Mouse (Mus musculus) MEL (cell line): Measurements from ENCODE around the gene Irs3. TPM values are rescaled to one million over a fixed set of nuclear protein-coding genes. Genes with fewer than 3 reads are reported as not detected.

Source experiments
- DNase-seq: peaks from one replicate; pipeline ENCODE4 v3.0.0; 2011; ENCODE audit warnings: low read depth, low spot score
- H3K27ac ChIP-seq: 2 replicates; pipeline ENCODE4 v1.5.1; 2012; ENCODE audit warnings: low read depth, mild to moderate bottlenecking, control low read depth, low read length, moderate library complexity; ENCODE audit not compliant: control insufficient read depth
- H3K27me3 ChIP-seq, 2 experiments: fragments of 150-350 bp in 1 of 2; sonication (generic) in 1 of 2; 2 replicates each; pipeline ENCODE4 v1.6.1; 2012; ENCODE audit warnings: low read length in 2 of 2, mild to moderate bottlenecking in 2 of 2, improper control_type of control experiment in 1 of 2, moderate library complexity in 1 of 2; ENCODE audit not compliant: insufficient read depth in 2 of 2, control insufficient read depth in 1 of 2
- H3K36me3 ChIP-seq, 2 experiments: 2 replicates each; pipeline ENCODE4 v1.6.1; 2012 to 2014; ENCODE audit warnings: low read length in 2 of 2, improper control_type of control experiment in 1 of 2, inconsistent platforms in 1 of 2, mild to moderate bottlenecking in 1 of 2; ENCODE audit not compliant: insufficient read depth in 2 of 2, control insufficient read depth in 1 of 2
- H3K4me1 ChIP-seq, 2 experiments: fragments of 150-350 bp in 1 of 2; sonication (generic) in 1 of 2; 2 replicates each; pipeline ENCODE4 v1.6.1; 2012; ENCODE audit warnings: low read length in 2 of 2, improper control_type of control experiment in 1 of 2, mild to moderate bottlenecking in 1 of 2; ENCODE audit not compliant: insufficient read depth in 2 of 2, control insufficient read depth in 1 of 2
- H3K4me3 ChIP-seq, 2 experiments: fragments of 150-350 bp in 1 of 2; sonication (generic) in 1 of 2; 2 replicates each; pipeline ENCODE4 v1.5.1; 2012; ENCODE audit warnings: low read depth in 2 of 2, low read length in 2 of 2, mild to moderate bottlenecking in 2 of 2, moderate library complexity in 2 of 2, control low read depth in 1 of 2, improper control_type of control experiment in 1 of 2; ENCODE audit not compliant: control insufficient read depth in 1 of 2, insufficient read depth in 1 of 2
- H3K79me2 ChIP-seq: 2 replicates; pipeline ENCODE4 v1.6.1; 2012; ENCODE audit warnings: mild to moderate bottlenecking, low read length, moderate library complexity; ENCODE audit not compliant: control insufficient read depth, poor library complexity, insufficient read depth
- H3K9ac ChIP-seq: 2 replicates; pipeline ENCODE4 v1.6.1; 2012; ENCODE audit warnings: low read depth, mild to moderate bottlenecking, control low read depth, low read length, moderate library complexity; ENCODE audit not compliant: control insufficient read depth, poor library complexity, severe bottlenecking
- H3K9me3 ChIP-seq: fragments of 150-350 bp; sonication (generic); replicated peaks from 2 replicates; pipeline ENCODE4 v1.6.1; 2012; ENCODE audit warnings: mild to moderate bottlenecking, low read length, improper control_type of control experiment, moderate library complexity; ENCODE audit not compliant: insufficient read depth
- BHLHE40 ChIP-seq: IDR thresholded peaks from 2 replicates; pipeline ENCODE4 v1.6.1; 2012; ENCODE audit warnings: low read depth, mild to moderate bottlenecking, inconsistent platforms, low read length, improper control_type of control experiment, borderline replicate concordance
- CHD1 ChIP-seq: IDR thresholded peaks from 2 replicates; pipeline ENCODE4 v1.6.1; 2012; ENCODE audit warnings: low read depth, mild to moderate bottlenecking, inconsistent platforms, low read length, improper control_type of control experiment
- CHD2 ChIP-seq: IDR thresholded peaks from 2 replicates; pipeline ENCODE4 v1.6.1; 2011; ENCODE audit warnings: low read length, improper control_type of control experiment
- CTCF ChIP-seq, 3 experiments: IDR thresholded peaks in 2 of 3; conservative IDR thresholded peaks in 1 of 3; 2 replicates each; pipeline ENCODE4 v1.5.1; 2011 to 2012; ENCODE audit warnings: low read length in 3 of 3, low read depth in 2 of 3, mild to moderate bottlenecking in 2 of 3, improper control_type of control experiment in 1 of 3, inconsistent platforms in 1 of 3, mixed read lengths in 1 of 3, moderate library complexity in 1 of 3; ENCODE audit not compliant: control insufficient read depth in 1 of 3, insufficient read depth in 1 of 3, poor library complexity in 1 of 3, severe bottlenecking in 1 of 3
- E2F4 ChIP-seq: IDR thresholded peaks from 2 replicates; pipeline ENCODE4 v1.6.1; 2011; ENCODE audit warnings: low read depth, low read length, improper control_type of control experiment, borderline replicate concordance
- ELF1 ChIP-seq: IDR thresholded peaks from 2 replicates; pipeline ENCODE4 v1.6.1; 2014; ENCODE audit warnings: low read depth, mild to moderate bottlenecking, inconsistent platforms, low read length, improper control_type of control experiment, moderate library complexity
- EP300 ChIP-seq, 2 experiments: IDR thresholded peaks; 2 replicates each; pipeline ENCODE4 v1.6.1; 2011; ENCODE audit warnings: improper control_type of control experiment in 2 of 2, low read length in 2 of 2, low read depth in 1 of 2, mild to moderate bottlenecking in 1 of 2
- ETS1 ChIP-seq: IDR thresholded peaks from 2 replicates; pipeline ENCODE4 v1.6.1; 2012; ENCODE audit warnings: low read depth, mild to moderate bottlenecking, inconsistent platforms, low read length, improper control_type of control experiment, moderate library complexity
- GABPA ChIP-seq: IDR thresholded peaks from 2 replicates; pipeline ENCODE4 v1.6.1; 2012; ENCODE audit warnings: low read depth, mild to moderate bottlenecking, inconsistent platforms, low read length, improper control_type of control experiment, moderate library complexity
- GATA1 ChIP-seq: IDR thresholded peaks from 2 replicates; pipeline ENCODE4 v1.6.1; 2011; ENCODE audit warnings: low read depth, low read length, improper control_type of control experiment
- HCFC1 ChIP-seq: IDR thresholded peaks from 2 replicates; pipeline ENCODE4 v1.6.1; 2012; ENCODE audit warnings: low read depth, mild to moderate bottlenecking, inconsistent platforms, low read length, improper control_type of control experiment, moderate library complexity
- JUND ChIP-seq: IDR thresholded peaks from 2 replicates; pipeline ENCODE4 v1.6.1; 2011; ENCODE audit warnings: low read depth, mild to moderate bottlenecking, improper control_type of control experiment, low read length
- KAT2A ChIP-seq: conservative IDR thresholded peaks from 2 replicates; pipeline ENCODE4 v1.6.1; 2012; ENCODE audit warnings: low read depth, low read length, improper control_type of control experiment, inconsistent platforms
- MAFK ChIP-seq: IDR thresholded peaks from 2 replicates; pipeline ENCODE4 v1.6.1; 2011; ENCODE audit warnings: low read depth, mild to moderate bottlenecking, low read length, improper control_type of control experiment, borderline replicate concordance
- MAX ChIP-seq: IDR thresholded peaks from 2 replicates; pipeline ENCODE4 v1.6.1; 2011; ENCODE audit warnings: low read length, improper control_type of control experiment
- MAZ ChIP-seq: IDR thresholded peaks from 2 replicates; pipeline ENCODE4 v1.6.1; 2012; ENCODE audit warnings: low read depth, mild to moderate bottlenecking, inconsistent platforms, low read length, improper control_type of control experiment
- MEF2A ChIP-seq: IDR thresholded peaks from 2 replicates; pipeline ENCODE4 v1.6.1; 2014; ENCODE audit warnings: low read depth, mild to moderate bottlenecking, inconsistent platforms, low read length, improper control_type of control experiment; ENCODE audit not compliant: poor library complexity, insufficient replicate concordance, severe bottlenecking; ENCODE audit errors: extremely low read depth
- MYB ChIP-seq: IDR thresholded peaks from 2 replicates; pipeline ENCODE4 v1.6.1; 2011; ENCODE audit warnings: mild to moderate bottlenecking, low read depth, low read length, improper control_type of control experiment
- MYC ChIP-seq: IDR thresholded peaks from 2 replicates; pipeline ENCODE4 v1.6.1; 2011; ENCODE audit warnings: low read depth, mild to moderate bottlenecking, low read length, improper control_type of control experiment, moderate library complexity
- NELFE ChIP-seq: IDR thresholded peaks from 2 replicates; pipeline ENCODE4 v1.6.1; 2011; ENCODE audit warnings: low read depth, low read length, improper control_type of control experiment
- NRF1 ChIP-seq: IDR thresholded peaks from 2 replicates; pipeline ENCODE4 v1.6.1; 2014; ENCODE audit warnings: low read depth, mild to moderate bottlenecking, inconsistent platforms, low read length, improper control_type of control experiment, moderate library complexity; ENCODE audit not compliant: poor library complexity, insufficient read depth, severe bottlenecking
- POLR2A ChIP-seq, 2 experiments: IDR thresholded peaks; 2 replicates each; pipeline ENCODE4 v1.6.1; 2011 to 2012; ENCODE audit warnings: low read length in 2 of 2, mild to moderate bottlenecking in 2 of 2, control low read depth in 1 of 2, improper control_type of control experiment in 1 of 2, low read depth in 1 of 2, moderate library complexity in 1 of 2; ENCODE audit not compliant: control insufficient read depth in 1 of 2, insufficient read depth in 1 of 2, poor library complexity in 1 of 2
- POLR2AphosphoS2 ChIP-seq: IDR thresholded peaks from 2 replicates; pipeline ENCODE4 v1.6.1; 2011; ENCODE audit warnings: low read length, improper control_type of control experiment
- POLR2AphosphoS5 ChIP-seq: IDR thresholded peaks from 2 replicates; pipeline ENCODE4 v1.6.1; 2012; ENCODE audit warnings: low read depth, borderline replicate concordance, mild to moderate bottlenecking, inconsistent platforms, low read length, moderate library complexity, mixed read lengths
- RCOR1 ChIP-seq: IDR thresholded peaks from 2 replicates; pipeline ENCODE4 v1.6.1; 2012; ENCODE audit warnings: low read depth, mild to moderate bottlenecking, inconsistent platforms, low read length, improper control_type of control experiment
- SIN3A ChIP-seq: IDR thresholded peaks from 2 replicates; pipeline ENCODE4 v1.6.1; 2012; ENCODE audit warnings: low read length, improper control_type of control experiment, inconsistent platforms
- TAL1 ChIP-seq: IDR thresholded peaks from 2 replicates; pipeline ENCODE4 v1.6.1; 2012; ENCODE audit warnings: mild to moderate bottlenecking, inconsistent platforms, low read length, moderate library complexity, mixed read lengths
- TBP ChIP-seq: IDR thresholded peaks from 2 replicates; pipeline ENCODE4 v1.8.0; 2011; ENCODE audit warnings: low read depth, low read length, improper control_type of control experiment
- TCF12 ChIP-seq: IDR thresholded peaks from 2 replicates; pipeline ENCODE4 v1.6.1; 2014; ENCODE audit warnings: low read depth, mild to moderate bottlenecking, inconsistent platforms, low read length, improper control_type of control experiment, moderate library complexity
- USF1 ChIP-seq: IDR thresholded peaks from 2 replicates; pipeline ENCODE4 v1.6.1; 2014; ENCODE audit warnings: low read depth, mild to moderate bottlenecking, inconsistent platforms, low read length, improper control_type of control experiment, moderate library complexity
- USF2 ChIP-seq, 2 experiments: IDR thresholded peaks; 2 replicates each; pipeline ENCODE4 v1.6.1; 2011 to 2012; ENCODE audit warnings: improper control_type of control experiment in 2 of 2, low read length in 2 of 2, borderline replicate concordance in 1 of 2, inconsistent platforms in 1 of 2, low read depth in 1 of 2, mild to moderate bottlenecking in 1 of 2; ENCODE audit not compliant: insufficient read depth in 1 of 2
- ZC3H11A ChIP-seq: IDR thresholded peaks from 2 replicates; pipeline ENCODE4 v1.6.1; 2012; ENCODE audit warnings: low read depth, mild to moderate bottlenecking, inconsistent platforms, low read length, improper control_type of control experiment
- ZKSCAN1 ChIP-seq: IDR thresholded peaks from 2 replicates; pipeline ENCODE4 v1.6.1; 2012; ENCODE audit warnings: low read depth, mild to moderate bottlenecking, inconsistent platforms, low read length, improper control_type of control experiment, moderate library complexity
- ZMIZ1 ChIP-seq: IDR thresholded peaks from 2 replicates; pipeline ENCODE4 v1.6.1; 2012; ENCODE audit warnings: low read depth, mild to moderate bottlenecking, inconsistent platforms, low read length, improper control_type of control experiment, moderate library complexity
- ZNF384 ChIP-seq: IDR thresholded peaks from 2 replicates; pipeline ENCODE4 v1.6.1; 2012; ENCODE audit warnings: low read depth, mild to moderate bottlenecking, inconsistent platforms, low read length, improper control_type of control experiment
- polyA plus RNA-seq, 2 experiments: library from polyadenylated mRNA; stranded (reverse) in 1 of 2; unstranded in 1 of 2; fragments of >175 nt in 1 of 2; fragments of >200 nt in 1 of 2; gene quantifications; 2 replicates each; pipeline versions ENCODE4 v1.2.1 to v1.2.4; 2012; ENCODE audit warnings: low replicate concordance in 2 of 2, low read depth in 1 of 2; ENCODE audit not compliant: insufficient read length in 2 of 2, insufficient read depth in 1 of 2, missing spikeins in 1 of 2
- total RNA-seq: library from RNA; depleted of rRNA; stranded (reverse); fragments of 300-350 nt; gene quantifications from 2 replicates; pipeline ENCODE4 v1.2.3, GENCODE M21; 2012

Irs3 gene
- total and polyA plus RNA-seq, 3 experiments = not detected

GRCm38 (mm10) chr5:137628498-137629305 is 16.8 kb downstream of the Irs3 start, which contains the start of the genes Fbxo24, Lrch4 and Gm20605:
TSS of gene Fbxo24 (minus strand) at chr5:137629002.
TSS of gene Lrch4 (plus strand) at chr5:137629121.
TSS of gene Gm20605 (plus strand) at chr5:137629175.
- H3K27ac ChIP-seq = peak within 1 kb of the TSS; percentile 86
- no peaks in the 10 kb centered on the region for H3K9me3 ChIP-seq
- peaks cover 6 to 42% of the 10 kb centered on the region in 2 experiments for H3K4me1 ChIP-seq
- peaks cover 0 to 36% of the 10 kb centered on the region in 2 experiments; a peak in 2 of 4 replicates for H3K36me3 ChIP-seq
- peak within 1 kb of the TSS; percentile 81 to 90 for H3K4me3 ChIP-seq
- H3K27me3 ChIP-seq = no peaks in the 10 kb centered on the region
- peak within 1 kb of the TSS; percentile 86 for H3K9ac ChIP-seq
- peak; percentile 100 for DNase-seq
- peaks cover 28% of the 10 kb centered on the region for H3K79me2 ChIP-seq
- TF ChIP-seq ETS1 (no peak), CTCF (IDR thresholded peaks at IDR 0.05 in 2 of 3, conservative IDR thresholded peaks at IDR 0.05 in 1 of 3; ENCODE audit: control insufficient read depth in 1 of 3, insufficient read depth in 1 of 3, low read depth in 2 of 3, low read length in 3 of 3, poor library complexity in 1 of 3, severe bottlenecking in 1 of 3) (peak in 1 of 3 experiments; percentile 11; a peak in 1 of 6 replicates), TAL1 (no peak), TCF12 (peak; percentile 80), MAZ (peak; percentile 99), MYC (no peak), HCFC1 (peak; percentile 93), USF1 (no peak; the same call in 1 of the 2 replicates), EP300 (IDR thresholded peaks at IDR 0.05; ENCODE audit: low read depth in 1 of 2, low read length in 2 of 2) (peak in 1 of 2 experiments; percentile 70; a peak in 2 of 4 replicates), GATA1 (no peak; the same call in 1 of the 2 replicates), BHLHE40 (0 out of 2 replicates have a peak, but pooled peaks have one; percentile 45), RCOR1 (no peak), CHD2 (peak; percentile 86), ELF1 (peak; percentile 94), KAT2A (peak; percentile 62), NRF1 (no peak; the same call in 1 of the 2 replicates), ZNF384 (no peak), JUND (no peak), POLR2AphosphoS5 (no peak), GABPA (no peak), CHD1 (no peak), POLR2A (IDR thresholded peaks at IDR 0.05; ENCODE audit: control insufficient read depth in 1 of 2, insufficient read depth in 1 of 2, low read depth in 1 of 2, low read length in 2 of 2, poor library complexity in 1 of 2) (peak; percentile 76 to 93), MAX (no peak; the same call in 1 of the 2 replicates), MAFK (no peak), POLR2AphosphoS2 (peak; percentile 72), MYB (peak; percentile 73; the same call in 1 of the 2 replicates), TBP (peak; percentile 65), NELFE (peak; percentile 86), SIN3A (peak; percentile 89), ZC3H11A (no peak), ZKSCAN1 (no peak), E2F4 (peak; percentile 55; the same call in 1 of the 2 replicates), ZMIZ1 (no peak), USF2 (IDR thresholded peaks at IDR 0.05; ENCODE audit: borderline replicate concordance in 1 of 2, insufficient read depth in 1 of 2, low read depth in 1 of 2, low read length in 2 of 2) (no peak), MEF2A (no peak)
